Mouse (Mus musculus): ENCODE measurements around the gene Rln3. TPM values are rescaled to one million over a fixed set of nuclear protein-coding genes. Genes with fewer than 3 reads are reported as not detected.

The Rln3 gene
- total RNA-seq (2021) = not detected
- long read RNA-seq, partial matches to known transcripts = 0 of 1 reads
- long read RNA-seq, other reads (novel, unspliced or antisense) = 1 of 1 reads

- no peak for DNase-seq (ENCODE audit: low spot score in 2 of 2)
Measured at GRCm38 (mm10) chr8:84044900-84045299, at the start of gene Rln3. Rln3 (minus strand) TSS chr8:84045000.

GRCm38 (mm10) chr8:84090585-84090984, 45.8 kb upstream of the Rln3 start:
- DNase-seq (ENCODE audit: low spot score in 2 of 2) = no peak

- DNase-seq (ENCODE audit: low spot score in 2 of 2) = no peak
Measured at GRCm38 (mm10) chr8:84089277-84089676, 44.5 kb upstream of the Rln3 start.

- DNase-seq (ENCODE audit: low spot score in 2 of 2) = no peak
Measured at GRCm38 (mm10) chr8:84087821-84088220, 43.0 kb upstream of the Rln3 start.

GRCm38 (mm10) chr8:84087156-84087555, 42.4 kb upstream of the Rln3 start:
- no peak for DNase-seq (ENCODE audit: low spot score in 2 of 2)

- DNase-seq (ENCODE audit: low spot score in 2 of 2) = no peak
Measured at GRCm38 (mm10) chr8:84084341-84085115, 39.7 kb upstream of the Rln3 start.

GRCm38 (mm10) chr8:84083829-84084241, 39.0 kb upstream of the Rln3 start:
- DNase-seq (ENCODE audit: low spot score in 2 of 2) = no peak

- no peak for DNase-seq (ENCODE audit: low spot score in 2 of 2)
Measured at GRCm38 (mm10) chr8:84079206-84079605, 34.4 kb upstream of the Rln3 start.

- no peak for DNase-seq (ENCODE audit: low spot score in 2 of 2)
Measured at GRCm38 (mm10) chr8:84076849-84077248, 32.0 kb upstream of the Rln3 start.

- DNase-seq (ENCODE audit: low spot score in 2 of 2) = no peak
Measured at GRCm38 (mm10) chr8:84076412-84076811, 31.6 kb upstream of the Rln3 start.

- peak in 1 of 2 experiments; percentile 58 for DNase-seq (ENCODE audit: low spot score in 2 of 2)
Measured at GRCm38 (mm10) chr8:84073230-84073976, 28.6 kb upstream of the Rln3 start.

GRCm38 (mm10) chr8:84072321-84072720, 27.5 kb upstream of the Rln3 start:
- no peak for DNase-seq (ENCODE audit: low spot score in 2 of 2)

GRCm38 (mm10) chr8:84071921-84072320, 27.1 kb upstream of the Rln3 start:
- DNase-seq (ENCODE audit: low spot score in 2 of 2) = no peak

- DNase-seq (ENCODE audit: low spot score in 2 of 2) = peak; percentile 72 to 90
Measured at GRCm38 (mm10) chr8:84070667-84071066, 25.9 kb upstream of the Rln3 start.

GRCm38 (mm10) chr8:84070241-84070640, 25.4 kb upstream of the Rln3 start:
- DNase-seq (ENCODE audit: low spot score in 2 of 2) = no peak

GRCm38 (mm10) chr8:84069750-84070149, 24.9 kb upstream of the Rln3 start:
- no peak for DNase-seq (ENCODE audit: low spot score in 2 of 2)

GRCm38 (mm10) chr8:84069169-84069568, 24.4 kb upstream of the Rln3 start:
- DNase-seq (ENCODE audit: low spot score in 2 of 2) = no peak

GRCm38 (mm10) chr8:84068316-84069035, 23.7 kb upstream of the Rln3 start:
- DNase-seq (ENCODE audit: low spot score in 2 of 2) = no peak

- no peak for DNase-seq (ENCODE audit: low spot score in 2 of 2)
Measured at GRCm38 (mm10) chr8:84067911-84068310, 23.1 kb upstream of the Rln3 start.

- peak; percentile 89 to 97 for DNase-seq (ENCODE audit: low spot score in 2 of 2)
Measured at GRCm38 (mm10) chr8:84067047-84067573, 22.3 kb upstream of the Rln3 start.

- DNase-seq (ENCODE audit: low spot score in 2 of 2) = peak; percentile 100
Measured at GRCm38 (mm10) chr8:84066291-84066930, 21.6 kb upstream of the Rln3 start, which contains the start of gene Rfx1. Rfx1 (plus strand) TSS chr8:84066834.
